Mouse (Mus musculus) embryonic facial prominence, embryonic 15.5 days (tissue): ENCODE measurements at regions not wholly inside any gene's neighbourhood (a gene's known extent, or its start where the extent isn't known, plus 50 kb on each side); places are given as distances from the start of the nearest gene placed in this dataset.

ENCODE experiments used
- ATAC-seq: fragments of 200-750 bp; cut with Nextera tagmentation; 2 replicates; pipeline ENCODE4 v1.8.0; 2017; ENCODE audit warnings: low read depth, moderate TSS enrichment; ENCODE audit not compliant: insufficient number of reproducible peaks, low FRiP score, low TSS enrichment
- H3K27ac ChIP-seq: fragments of 300-500 bp; sonication (generic); replicated peaks from 2 replicates; pipeline ENCODE4 v1.5.1; 2015; ENCODE audit warnings: mild to moderate bottlenecking, inconsistent platforms
- H3K27me3 ChIP-seq: fragments of 300-500 bp; sonication (generic); 2 replicates; pipeline ENCODE4 v1.6.1; 2015; ENCODE audit warnings: inconsistent platforms
- H3K36me3 ChIP-seq: fragments of 300-500 bp; sonication (generic); 2 replicates; pipeline ENCODE4 v1.6.1; 2015; ENCODE audit warnings: mild to moderate bottlenecking, inconsistent platforms
- H3K4me1 ChIP-seq: fragments of 300-500 bp; sonication (generic); 2 replicates; pipeline ENCODE4 v1.6.1; 2015; ENCODE audit warnings: inconsistent platforms
- H3K4me2 ChIP-seq: fragments of 300-500 bp; sonication (generic); replicated peaks from 2 replicates; pipeline ENCODE4 v1.6.1; 2015; ENCODE audit warnings: mild to moderate bottlenecking, inconsistent platforms
- H3K4me3 ChIP-seq: fragments of 300-500 bp; sonication (generic); replicated peaks from 2 replicates; pipeline ENCODE4 v1.5.1; 2015; ENCODE audit warnings: mild to moderate bottlenecking, inconsistent platforms
- H3K9ac ChIP-seq: fragments of 300-500 bp; sonication (generic); 2 replicates; pipeline ENCODE4 v1.6.1; 2015; ENCODE audit warnings: inconsistent platforms
- H3K9me3 ChIP-seq: fragments of 300-500 bp; sonication (generic); replicated peaks from 2 replicates; pipeline ENCODE4 v1.6.1; 2016; ENCODE audit warnings: inconsistent platforms
- WGBS: fragments of 180-500 bp; shearing (Covaris S2); methylation state at CpG from one replicate; pipeline ENCODE4 v1.1.7; 2015; 5-methylcytosine and 5-hydroxymethylcytosine counted together

GRCm38 (mm10) chr6:135627928-135628327, 265.6 kb downstream of the Emp1 start:
- Histone ChIP-seq H3K9ac (no peak overlapping the region), H3K4me1 (no peaks in the 10 kb centered on the region), H3K4me2 (no peak overlapping the region), H3K27ac (no peak overlapping the region), H3K4me3 (no peak overlapping the region), H3K27me3 (no peaks in the 10 kb centered on the region), H3K36me3 (no peaks in the 10 kb centered on the region), H3K9me3 (no peaks in the 10 kb centered on the region)
- 47% methylated on average over 4 of the region's 4 CpGs for WGBS
- ATAC-seq: no peak

- Histone ChIP-seq H3K9ac (no peak overlapping the region), H3K4me1 (no peaks in the 10 kb centered on the region), H3K27me3 (no peaks in the 10 kb centered on the region), H3K36me3 (no peaks in the 10 kb centered on the region), H3K27ac (no peak overlapping the region), H3K4me3 (no peak overlapping the region), H3K4me2 (no peak overlapping the region), H3K9me3 (no peaks in the 10 kb centered on the region)
- ATAC-seq: no peak
- WGBS: 66% methylated on average over 3 of the region's 3 CpGs
Measured at GRCm38 (mm10) chr6:135629236-135629635, 266.9 kb downstream of the Emp1 start.

- Histone ChIP-seq H3K9ac (no peak overlapping the region), H3K4me1 (no peaks in the 10 kb centered on the region), H3K4me2 (no peak overlapping the region), H3K27ac (no peak overlapping the region), H3K27me3 (no peaks in the 10 kb centered on the region), H3K9me3 (no peaks in the 10 kb centered on the region), H3K4me3 (no peak overlapping the region), H3K36me3 (no peaks in the 10 kb centered on the region)
- no peak for ATAC-seq
- WGBS: 77% methylated on average over 5 of the region's 5 CpGs
Measured at GRCm38 (mm10) chr6:135632671-135633070, 270.3 kb downstream of the Emp1 start.

- Histone ChIP-seq H3K4me1 (no peaks in the 10 kb centered on the region), H3K27ac (no peak overlapping the region), H3K36me3 (no peaks in the 10 kb centered on the region), H3K27me3 (no peaks in the 10 kb centered on the region), H3K4me3 (no peak overlapping the region), H3K9ac (no peak overlapping the region), H3K9me3 (no peaks in the 10 kb centered on the region), H3K4me2 (no peak overlapping the region)
- ATAC-seq: no peak
- WGBS: 52% methylated on average over 8 of the region's 8 CpGs
Measured at GRCm38 (mm10) chr6:135636648-135637047, 274.3 kb downstream of the Emp1 start.

GRCm38 (mm10) chr6:135642711-135643110, 280.4 kb downstream of the Emp1 start:
- H3K9me3 ChIP-seq: no peaks in the 10 kb centered on the region
- H3K4me1 ChIP-seq: no peaks in the 10 kb centered on the region
- H3K36me3 ChIP-seq: no peaks in the 10 kb centered on the region
- no peak for ATAC-seq
- H3K27me3 ChIP-seq: no peaks in the 10 kb centered on the region
- no peak overlapping the region for H3K9ac ChIP-seq
- 74% methylated on average over 5 of the region's 5 CpGs for WGBS
- H3K27ac ChIP-seq: no peak overlapping the region
- H3K4me3 ChIP-seq: no peak overlapping the region
- H3K4me2 ChIP-seq: no peak overlapping the region

- Histone ChIP-seq H3K27ac (no peak overlapping the region), H3K27me3 (no peaks in the 10 kb centered on the region), H3K36me3 (no peaks in the 10 kb centered on the region), H3K9me3 (no peaks in the 10 kb centered on the region), H3K9ac (no peak overlapping the region), H3K4me3 (no peak overlapping the region), H3K4me2 (no peak overlapping the region), H3K4me1 (no peaks in the 10 kb centered on the region)
- WGBS: 61% methylated on average over 1 of the region's 1 CpGs
- ATAC-seq: no peak
Measured at GRCm38 (mm10) chr6:135646177-135646576, 283.8 kb downstream of the Emp1 start.

GRCm38 (mm10) chr6:135653002-135653401, 290.7 kb downstream of the Emp1 start:
- Histone ChIP-seq H3K4me2 (no peak overlapping the region), H3K27me3 (no peaks in the 10 kb centered on the region), H3K9me3 (no peaks in the 10 kb centered on the region), H3K27ac (no peak overlapping the region), H3K9ac (no peak overlapping the region), H3K36me3 (no peaks in the 10 kb centered on the region), H3K4me1 (no peaks in the 10 kb centered on the region), H3K4me3 (no peak overlapping the region)
- ATAC-seq: no peak
- whole genome bisulfite sequencing: 85% methylated on average over 3 of the region's 3 CpGs

GRCm38 (mm10) chr6:135662386-135662785, 300.0 kb downstream of the Emp1 start:
- Histone ChIP-seq H3K4me2 (no peak overlapping the region), H3K4me1 (no peaks in the 10 kb centered on the region)

GRCm38 (mm10) chr6:135662801-135663537, 300.6 kb downstream of the Emp1 start:
- Histone ChIP-seq H3K27me3 (no peaks in the 10 kb centered on the region), H3K4me2 (no peak overlapping the region), H3K9me3 (no peaks in the 10 kb centered on the region), H3K4me3 (no peak overlapping the region), H3K4me1 (no peaks in the 10 kb centered on the region), H3K36me3 (no peaks in the 10 kb centered on the region), H3K9ac (no peak overlapping the region), H3K27ac (no peak overlapping the region)
- no peak for ATAC-seq
- WGBS: 93% methylated on average over 4 of the region's 4 CpGs

More at GRCm38 (mm10) chr6:135662386-135662785, 300.0 kb downstream of the Emp1 start:
- H3K4me3 ChIP-seq: no peak overlapping the region
- no peak overlapping the region for H3K27ac ChIP-seq
- no peak overlapping the region for H3K9ac ChIP-seq
- no peaks in the 10 kb centered on the region for H3K27me3 ChIP-seq
- no peaks in the 10 kb centered on the region for H3K9me3 ChIP-seq
- no peak for ATAC-seq
- WGBS: 88% methylated on average over 3 of the region's 3 CpGs
- H3K36me3 ChIP-seq: no peaks in the 10 kb centered on the region
